Mouse (Mus musculus) adrenal gland (tissue): ENCODE measurements around the gene Sox30.

Experiments used
- intact Hi-C: fragments of 180-260 bp; cut with DNase I; formaldehyde crosslinking; loops from one replicate; pipeline ENCODE4 v1.15.1; 2025
- long read RNA-seq, 2 experiments: library from polyadenylated mRNA; unstranded; transcript quantifications; one replicate each; pipeline ENCODE4 v2.0.0; 2020; ENCODE audit warnings: borderline replicate concordance in 1 of 2; ENCODE audit not compliant: insufficient replicate concordance in 1 of 2

The Sox30 gene
- long read RNA-seq, experiment 1: 0 reads
- long read RNA-seq, experiment 2: 0 reads

- intact Hi-C loops: no loop called here
Observed at GRCm38 (mm10) chr11:45979946-45980892, at the start of gene Sox30. Gene Sox30 (plus strand): TSS chr11:45980310.

GRCm38 (mm10) chr11:45932771-45933170 is 47.3 kb upstream of the Sox30 start:
- intact Hi-C loops: no loop called here

- intact Hi-C loops: no loop called here
Observed at GRCm38 (mm10) chr11:45937478-45937877, 42.6 kb upstream of the Sox30 start.

- intact Hi-C loops: no loop called here
Observed at GRCm38 (mm10) chr11:45938917-45939316, 41.2 kb upstream of the Sox30 start.

GRCm38 (mm10) chr11:45942281-45942680 is 37.8 kb upstream of the Sox30 start:
- intact Hi-C loops: no loop called here

- intact Hi-C loops: no loop called here
Observed at GRCm38 (mm10) chr11:45943108-45943705, 36.9 kb upstream of the Sox30 start.

GRCm38 (mm10) chr11:45943891-45944642 is 36.0 kb upstream of the Sox30 start:
- intact Hi-C loops: no loop called here

- intact Hi-C loops: no loop called here
Observed at GRCm38 (mm10) chr11:45944643-45945156, 35.4 kb upstream of the Sox30 start, which contains the start of gene Lsm11. Gene Lsm11 (minus strand): TSS chr11:45944935.

- intact Hi-C loops: no loop called here
Observed at GRCm38 (mm10) chr11:45946796-45947195, 33.3 kb upstream of the Sox30 start.

GRCm38 (mm10) chr11:45947491-45947890 is 32.6 kb upstream of the Sox30 start:
- intact Hi-C loops: no loop called here

- intact Hi-C loops: loop anchor here (5.0 to 10.0 kb wide), 2 partner anchors 170 to 262 kb away; no protein-coding TSS in a partner anchor
Observed at GRCm38 (mm10) chr11:45955127-45955627, 24.9 kb upstream of the Sox30 start, which contains the start of gene Thg1l. Gene Thg1l (minus strand): TSS chr11:45955494.

- intact Hi-C loops: loop anchor here (5.0 to 10.0 kb wide), 2 partner anchors 165 to 258 kb away; no protein-coding TSS in a partner anchor
Observed at GRCm38 (mm10) chr11:45959598-45959997, 20.5 kb upstream of the Sox30 start.

GRCm38 (mm10) chr11:45960003-45960402 is 20.1 kb upstream of the Sox30 start:
- intact Hi-C loops: no loop called here

- intact Hi-C loops: no loop called here
Observed at GRCm38 (mm10) chr11:45966896-45967295, 13.2 kb upstream of the Sox30 start.

- intact Hi-C loops: no loop called here
Observed at GRCm38 (mm10) chr11:45968466-45968865, 11.6 kb upstream of the Sox30 start.

- intact Hi-C loops: no loop called here
Observed at GRCm38 (mm10) chr11:45973635-45974034, 6.5 kb upstream of the Sox30 start.

GRCm38 (mm10) chr11:45974466-45974865 is 5.6 kb upstream of the Sox30 start:
- intact Hi-C loops: no loop called here

GRCm38 (mm10) chr11:45976061-45976460 is 4.0 kb upstream of the Sox30 start:
- intact Hi-C loops: no loop called here

- intact Hi-C loops: no loop called here
Observed at GRCm38 (mm10) chr11:45980893-45981253, 763 bp downstream of the Sox30 start.

- intact Hi-C loops: no loop called here
Observed at GRCm38 (mm10) chr11:45991604-45992003, 11.5 kb downstream of the Sox30 start.

GRCm38 (mm10) chr11:45992087-45992486 is 12.0 kb downstream of the Sox30 start:
- intact Hi-C loops: no loop called here
